Mouse (Mus musculus) bone marrow, adult 2 months (tissue): ENCODE results near the gene Adm2. TPM values are rescaled to one million over a fixed set of nuclear protein-coding genes. Genes with fewer than 3 reads are reported as not detected.

ENCODE experiments used
- H3K27ac ChIP-seq: fragments of 200-500 bp; 2 replicates; pipeline ENCODE4 v1.5.1; 2012; ENCODE audit warnings: low read depth, mild to moderate bottlenecking, control low read depth, inconsistent platforms, low read length; ENCODE audit not compliant: control insufficient read depth, poor library complexity, insufficient read depth
- H3K4me1 ChIP-seq: fragments of 200-500 bp; 2 replicates; pipeline ENCODE4 v1.6.1; 2011; ENCODE audit warnings: low read length; ENCODE audit not compliant: control insufficient read depth, insufficient read depth
- H3K4me3 ChIP-seq: fragments of 200-500 bp; replicated peaks from 2 replicates; pipeline ENCODE3; 2011; ENCODE audit warnings: mild to moderate bottlenecking, low read depth, low read length, control low read depth; ENCODE audit not compliant: control insufficient read depth
- CTCF ChIP-seq: fragments of 200-500 bp; IDR thresholded peaks from 2 replicates; pipeline ENCODE4 v1.5.1; 2011; ENCODE audit warnings: low read length, control low read depth; ENCODE audit not compliant: control insufficient read depth, insufficient read depth
- POLR2A ChIP-seq: fragments of 200-500 bp; IDR thresholded peaks from 2 replicates; pipeline ENCODE4 v1.6.1; 2011; ENCODE audit warnings: low read depth, mild to moderate bottlenecking, control low read depth, low read length, borderline replicate concordance; ENCODE audit not compliant: control insufficient read depth
- WGBS: fragments of 180-500 bp; shearing (Covaris S2); methylation state at CpG from one replicate; pipeline ENCODE4 v1.1.7; 2018; 5-methylcytosine and 5-hydroxymethylcytosine counted together
- polyA plus RNA-seq: library from polyadenylated mRNA; stranded (reverse); fragments of >200 nt; gene quantifications from 2 replicates; pipeline ENCODE4 v1.2.4, GENCODE M21; 2011; ENCODE audit warnings: low replicate concordance; ENCODE audit not compliant: missing spikeins, insufficient read depth, insufficient read length

Gene Adm2
- 2.7 TPM in 1 of 2 replicates, not detected in the other for polyA plus RNA-seq

GRCm38 (mm10) chr15:89322670-89323522, at the start of gene Adm2:
Gene Adm2, plus strand, starts transcription at chr15:89322720.
- TF ChIP-seq POLR2A = no peak
- no peak for TF ChIP-seq CTCF
- Histone ChIP-seq H3K27ac (no peak within 1 kb of the TSS), H3K4me1 (no peaks in the 10 kb centered on the region; the same call in none of the 2 replicates), H3K4me3 (no peak within 1 kb of the TSS)
- WGBS = 59% methylated on average over 26 of the region's 26 CpGs

GRCm38 (mm10) chr15:89275497-89275896, 47.0 kb upstream of the Adm2 start:
- WGBS = 93% methylated on average over 3 of the region's 3 CpGs
- Histone ChIP-seq H3K4me3 (no peak overlapping the region), H3K27ac (no peak overlapping the region), H3K4me1 (no peaks in the 10 kb centered on the region)
- TF ChIP-seq CTCF = no peak
- TF ChIP-seq POLR2A = no peak

- no peak overlapping the region for H3K4me3 ChIP-seq
- 92% methylated on average over 4 of the region's 4 CpGs for WGBS
- TF ChIP-seq POLR2A = no peak
- TF ChIP-seq CTCF = no peak
- no peaks in the 10 kb centered on the region for H3K4me1 ChIP-seq
- H3K27ac ChIP-seq = no peak overlapping the region
Measured at GRCm38 (mm10) chr15:89277366-89277765, 45.2 kb upstream of the Adm2 start.

DNA sequence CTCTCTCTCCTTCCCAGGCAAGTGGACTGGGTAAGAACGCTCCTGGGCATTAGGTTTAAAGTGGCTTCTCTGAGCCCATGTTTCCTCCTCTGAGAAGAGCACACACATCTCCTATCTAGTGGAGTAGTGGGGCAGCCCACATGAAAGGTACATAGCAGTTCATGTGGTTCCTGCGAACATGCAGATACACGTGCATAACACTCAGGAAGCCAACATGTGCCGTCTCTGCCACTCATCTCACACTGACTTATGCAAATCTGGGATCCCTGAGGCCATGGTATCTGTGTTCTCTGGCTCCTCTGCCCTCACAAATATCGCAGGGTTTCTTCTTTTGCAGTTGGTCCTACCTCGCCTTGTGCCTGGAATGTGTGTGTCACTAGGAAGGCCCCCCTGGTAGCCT, 40.0 kb upstream of the Adm2 start:
- Histone ChIP-seq H3K4me3 (no peak overlapping the region), H3K4me1 (no peaks in the 10 kb centered on the region), H3K27ac (no peak overlapping the region)
- 92% methylated on average over 6 of the region's 6 CpGs for WGBS
- TF ChIP-seq POLR2A (no peak), CTCF (no peak)

DNA sequence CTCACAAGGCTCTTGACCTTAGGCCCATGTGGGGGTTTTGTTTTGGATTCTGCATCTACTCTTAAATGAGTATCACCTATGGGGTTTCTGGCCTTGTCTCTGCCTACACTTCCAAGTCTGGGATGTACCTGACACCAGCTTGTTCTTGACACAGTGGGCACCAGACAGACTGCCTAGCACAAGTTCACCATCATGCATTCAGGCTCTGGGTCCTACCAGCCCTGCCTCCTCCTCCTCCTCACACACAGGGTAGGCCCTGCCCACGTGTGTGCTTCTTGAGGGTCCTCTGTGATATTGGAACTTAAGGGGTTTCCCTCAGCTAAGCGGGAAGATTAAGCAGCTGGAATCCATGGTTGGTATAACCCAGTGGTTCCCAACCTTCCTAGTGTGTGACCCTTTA, 38.4 kb upstream of the Adm2 start:
- WGBS = 84% methylated on average over 2 of the region's 2 CpGs
- no peak for TF ChIP-seq POLR2A
- Histone ChIP-seq H3K4me3 (no peak overlapping the region), H3K4me1 (no peaks in the 10 kb centered on the region), H3K27ac (no peak overlapping the region)

- TF ChIP-seq POLR2A = no peak
- no peak for TF ChIP-seq CTCF
- Histone ChIP-seq H3K4me3 (no peak overlapping the region), H3K27ac (no peak overlapping the region), H3K4me1 (no peaks in the 10 kb centered on the region)
Measured at GRCm38 (mm10) chr15:89285004-89285403, 37.5 kb upstream of the Adm2 start.

DNA sequence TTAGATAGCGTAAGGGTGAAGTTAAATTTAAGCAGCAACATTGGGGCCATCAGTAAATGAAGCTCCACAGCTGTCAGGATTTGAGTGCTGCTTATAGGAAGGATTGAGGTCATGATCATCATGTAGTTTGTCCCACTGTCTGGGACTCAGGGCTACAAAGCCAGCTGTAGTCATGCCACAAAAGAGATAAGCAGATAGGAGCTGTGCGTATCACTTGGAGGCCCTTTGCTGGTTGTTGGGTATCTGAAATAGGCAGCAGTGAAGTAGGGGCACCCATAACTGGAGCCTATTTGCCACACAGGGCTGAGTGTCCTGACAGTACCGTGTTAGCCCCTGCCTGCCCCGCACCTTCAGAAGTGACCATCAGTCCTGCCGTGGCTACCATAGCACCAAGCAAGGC, 37.0 kb upstream of the Adm2 start:
- Histone ChIP-seq H3K27ac (peak overlapping the region; percentile 49; the same call in 1 of the 2 replicates), H3K4me1 (no peaks in the 10 kb centered on the region), H3K4me3 (no peak overlapping the region)
- WGBS = 61% methylated on average over 5 of the region's 5 CpGs
- no peak for TF ChIP-seq CTCF
- TF ChIP-seq POLR2A = no peak

DNA sequence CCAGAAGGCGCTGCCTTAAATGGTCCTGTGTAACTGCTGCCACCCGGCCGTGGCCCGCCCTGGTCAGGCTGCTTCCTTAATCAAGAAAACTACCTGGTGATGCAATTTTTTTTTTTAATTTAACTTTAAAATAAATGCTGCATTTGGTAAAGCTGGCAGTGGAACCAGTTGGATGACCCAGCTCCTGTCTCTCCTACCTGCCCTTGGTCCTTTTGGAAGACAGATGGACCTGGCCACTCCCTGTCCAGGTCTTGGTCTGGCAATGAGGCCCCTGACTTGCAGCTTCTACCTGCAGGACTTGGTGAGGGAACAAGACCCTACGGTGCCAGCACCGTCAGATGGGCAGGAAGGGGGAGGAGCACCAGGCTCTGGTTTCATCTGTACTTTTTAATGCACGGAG, 36.4 kb upstream of the Adm2 start:
- Histone ChIP-seq H3K27ac (no peak overlapping the region), H3K4me1 (no peaks in the 10 kb centered on the region), H3K4me3 (no peak overlapping the region)
- WGBS = 21% methylated on average over 7 of the region's 7 CpGs
- TF ChIP-seq POLR2A (no peak), CTCF (no peak)

- Histone ChIP-seq H3K4me3 (no peak overlapping the region), H3K27ac (no peak overlapping the region), H3K4me1 (no peaks in the 10 kb centered on the region)
- TF ChIP-seq POLR2A (no peak), CTCF (no peak)
- 70% methylated on average over 5 of the region's 5 CpGs for WGBS
Measured at GRCm38 (mm10) chr15:89286582-89286981, 35.9 kb upstream of the Adm2 start.

- 91% methylated on average over 23 of the region's 23 CpGs for WGBS
- Histone ChIP-seq H3K4me3 (no peak overlapping the region), H3K27ac (no peak overlapping the region), H3K4me1 (no peaks in the 10 kb centered on the region)
- TF ChIP-seq POLR2A = no peak
- no peak for TF ChIP-seq CTCF
Measured at GRCm38 (mm10) chr15:89288227-89288767, 34.2 kb upstream of the Adm2 start.
